ENCODE assay signal across 13 mouse cellular contexts in genomic region chr3:133541000-133541399, GRCm38 (mm10).
"Had no signal": no experiment of that assay in that cellular context is flagged by ENCODE, and none has a peak within 500 bp of the region (broad histone marks: within the 10 kb centered on the region; RNA-seq: fewer than 3 reads in every experiment).

No protein-coding gene starts in this region.

- H3K9me3 ChIP-seq: liver, embryonic 13.5 days; neural tube, embryonic 13.5 days had no signal

- H3K4me2 ChIP-seq: liver, embryonic 13.5 days had no signal

- H3K4me3 ChIP-seq: left cerebral cortex, adult 2 months; liver, embryonic 13.5 days; myocyte had no signal

- H3K9ac ChIP-seq: liver, embryonic 13.5 days; neural tube, embryonic 13.5 days had no signal

- DNase-seq: kidney, adult 2 months; kidney, postnatal 25 days; layer of hippocampus, postnatal 36 days; liver, embryonic 13.5 days; lung, adult 2 months; lung, postnatal 14 days; lung, postnatal 4 days; thymus, adult 18-20 months; thymus, postnatal 36 days had no signal

- H3K27me3 ChIP-seq: neural tube, embryonic 13.5 days had no signal

- H3K27ac ChIP-seq: kidney, postnatal 0 days; left cerebral cortex, adult 2 months; liver, embryonic 13.5 days; neural tube, embryonic 13.5 days had no signal
